Mouse (Mus musculus): Measurements from ENCODE around the gene Hif3a.

DNA sequence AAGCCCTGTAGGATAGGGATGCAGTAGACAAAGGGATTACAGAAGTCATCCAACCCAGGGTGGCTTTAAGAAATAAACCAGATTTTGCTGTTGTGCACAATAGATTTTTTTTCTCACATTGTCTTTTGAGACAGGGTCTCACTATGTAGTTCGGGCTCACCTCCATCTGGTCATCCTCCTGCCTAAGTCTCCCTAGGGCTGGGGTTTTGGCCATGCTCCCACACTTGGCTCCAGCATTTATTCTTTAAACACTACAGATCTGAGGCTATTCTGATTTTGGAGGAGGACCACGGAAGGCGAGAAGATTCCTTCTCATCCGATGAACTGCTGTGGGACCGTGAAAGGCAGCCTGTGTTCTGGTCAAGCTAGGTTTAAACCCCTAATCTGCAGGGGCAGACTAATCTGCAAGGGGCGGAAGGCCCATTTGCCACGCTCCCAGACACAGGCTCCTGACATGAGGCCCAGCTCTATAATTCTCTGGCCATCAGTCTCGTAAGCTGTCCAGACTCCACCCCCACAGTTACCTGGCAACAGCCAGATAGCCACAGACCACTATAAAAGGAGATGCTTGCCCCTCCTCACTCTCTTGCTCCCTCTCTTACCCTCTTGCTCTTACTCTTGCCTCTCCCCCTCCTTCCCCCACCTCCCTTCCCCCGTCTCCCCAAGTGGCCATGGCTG is 24.1 kb downstream of the Hif3a start:
- TF ChIP-seq POLR2A (IDR thresholded peaks at IDR 0.05; ENCODE audit: insufficient read depth, low read length) (no peak), EP300 (IDR thresholded peaks at IDR 0.05; ENCODE audit: insufficient read depth, low read depth, low read length) (no peak)
